Mouse (Mus musculus): ENCODE results near the gene Meis2. TPM values are rescaled to one million over a fixed set of nuclear protein-coding genes. Genes with fewer than 3 reads are reported as not detected.

Meis2 gene
- polyA plus RNA-seq, 2 experiments: 0.69 to 1.5 TPM

DNA sequence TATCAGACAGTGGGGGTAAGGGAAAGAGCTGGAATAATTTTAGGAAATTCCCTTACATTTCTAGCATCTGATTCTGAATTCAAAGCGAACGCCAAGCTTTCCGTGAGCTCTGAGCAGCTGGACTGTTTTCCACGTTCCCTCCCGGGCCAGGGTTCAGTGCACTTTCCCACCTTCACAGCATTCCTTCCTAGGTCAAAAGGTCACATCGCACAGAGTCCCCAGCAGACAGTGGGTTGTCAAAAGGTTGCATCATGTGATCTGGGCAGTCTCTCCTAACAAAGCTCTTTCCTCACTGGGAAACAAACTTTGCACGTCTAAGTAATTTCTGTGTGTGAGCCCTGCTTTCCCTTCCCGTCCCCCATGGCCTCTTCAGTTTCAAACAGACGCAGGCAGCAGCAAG lies 44.6 kb downstream of the Meis2 start:
- no peak overlapping the region for H3K9ac ChIP-seq (replicated peaks)
- H3K9me3 ChIP-seq (ENCODE audit: control insufficient read depth, low read length): no peaks in the 10 kb centered on the region
- ATAC-seq (ENCODE audit: insufficient read depth) (peak; percentile 68; the same call in 1 of the 2 replicates), DNase-seq (ENCODE audit: low read depth in 3 of 3, low spot score in 3 of 3) (peak; percentile 3 to 18 (median 17))
- peak overlapping the region; percentile 44 for H3K4me2 ChIP-seq (ENCODE audit: low read depth)
- H3K27ac ChIP-seq: no peak overlapping the region
- 29% methylated on average over 9 of the region's 9 CpGs for WGBS (ENCODE audit: insufficient replicate concordance)
- H3K36me3 ChIP-seq (replicated peaks; ENCODE audit: control insufficient read depth, insufficient read depth, low read depth): no peaks in the 10 kb centered on the region
- peaks cover 0 to 5% of the 10 kb centered on the region in 2 experiments; a peak in 2 of 4 replicates for H3K4me1 ChIP-seq (replicated peaks; ENCODE audit: control insufficient read depth in 2 of 2, insufficient read depth in 2 of 2, low read length in 1 of 2)
- TF ChIP-seq CTCF (IDR thresholded peaks at IDR 0.05; ENCODE audit: low read depth): no peak
- no peak for TF ChIP-seq EP300 (IDR thresholded peaks at IDR 0.05; ENCODE audit: low read depth)
- H3K27me3 ChIP-seq (ENCODE audit: control insufficient read depth, insufficient read depth, low read length): no peaks in the 10 kb centered on the region
- no peak overlapping the region for H3K4me3 ChIP-seq (ENCODE audit: insufficient read depth in 1 of 2, low read depth in 2 of 2, low read length in 2 of 2)

DNA sequence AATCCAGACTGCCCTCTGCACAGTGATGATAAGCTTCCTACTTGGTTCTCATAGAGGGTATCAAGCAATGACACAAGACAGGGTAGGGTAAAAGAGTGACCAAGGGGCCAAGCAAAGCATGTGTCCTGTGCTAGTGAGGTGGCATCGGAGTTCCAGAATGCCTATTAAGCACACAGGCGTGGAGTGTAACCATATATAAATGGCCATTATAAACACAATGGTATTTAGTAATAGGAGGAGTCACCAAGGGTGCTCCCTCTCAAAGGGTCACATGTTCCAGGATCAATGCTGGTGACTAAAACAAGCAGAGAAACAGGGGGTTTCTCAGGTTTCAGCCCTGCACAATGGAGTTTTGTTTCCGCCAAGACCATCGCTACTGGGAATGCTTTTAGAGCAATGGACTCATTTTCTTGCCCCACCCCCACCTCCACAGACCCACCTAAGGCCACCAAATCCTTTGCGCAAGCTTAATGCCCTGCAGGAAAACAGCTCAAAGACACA lies 45.1 kb downstream of the Meis2 start:
- H3K9me3 ChIP-seq (ENCODE audit: control insufficient read depth, low read length): no peaks in the 10 kb centered on the region
- ATAC-seq (ENCODE audit: insufficient read depth) (no peak), DNase-seq (ENCODE audit: low read depth in 3 of 3, low spot score in 3 of 3) (no peak)
- no peaks in the 10 kb centered on the region for H3K36me3 ChIP-seq (replicated peaks; ENCODE audit: control insufficient read depth, insufficient read depth, low read depth)
- peak overlapping the region; percentile 44 for H3K4me2 ChIP-seq (ENCODE audit: low read depth)
- TF ChIP-seq CTCF (IDR thresholded peaks at IDR 0.05; ENCODE audit: low read depth) (no peak), EP300 (IDR thresholded peaks at IDR 0.05; ENCODE audit: low read depth) (no peak)
- 48% methylated on average over 5 of the region's 5 CpGs for WGBS (ENCODE audit: insufficient replicate concordance)
- H3K4me1 ChIP-seq (replicated peaks; ENCODE audit: control insufficient read depth in 2 of 2, insufficient read depth in 2 of 2, low read length in 1 of 2): peaks cover 0 to 5% of the 10 kb centered on the region in 2 experiments; a peak in 2 of 4 replicates
- H3K27ac ChIP-seq: no peak overlapping the region
- H3K27me3 ChIP-seq (ENCODE audit: control insufficient read depth, insufficient read depth, low read length): no peaks in the 10 kb centered on the region
- H3K4me3 ChIP-seq (ENCODE audit: insufficient read depth in 1 of 2, low read depth in 2 of 2, low read length in 2 of 2): no peak overlapping the region
- no peak overlapping the region for H3K9ac ChIP-seq (replicated peaks)

DNA sequence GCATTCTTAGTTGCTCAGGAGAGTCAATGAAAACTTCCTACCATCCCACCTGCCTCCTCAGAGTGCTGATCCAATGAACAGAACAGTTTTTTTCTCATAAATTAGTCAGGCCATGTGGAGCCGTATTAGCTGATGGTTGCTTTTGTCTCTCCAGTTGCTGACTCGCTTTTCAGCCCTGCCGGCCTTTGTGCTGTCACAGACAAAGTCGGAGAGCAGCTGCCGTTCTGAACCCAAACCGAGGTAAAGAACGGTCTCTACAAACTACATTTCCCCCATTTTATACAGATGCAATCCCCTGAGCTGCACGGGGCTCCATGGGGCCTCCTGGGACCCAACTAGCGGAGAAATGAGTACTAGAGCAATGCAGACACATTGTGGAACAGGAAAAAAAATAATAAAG lies 45.7 kb downstream of the Meis2 start:
- H3K9me3 ChIP-seq (ENCODE audit: control insufficient read depth, low read length): no peaks in the 10 kb centered on the region
- H3K4me3 ChIP-seq (ENCODE audit: insufficient read depth in 1 of 2, low read depth in 2 of 2, low read length in 2 of 2): no peak overlapping the region
- H3K4me1 ChIP-seq (replicated peaks; ENCODE audit: control insufficient read depth in 2 of 2, insufficient read depth in 2 of 2, low read length in 1 of 2): peaks cover 0 to 5% of the 10 kb centered on the region in 2 experiments; a peak in 2 of 4 replicates
- TF ChIP-seq CTCF (IDR thresholded peaks at IDR 0.05; ENCODE audit: low read depth) (no peak), EP300 (IDR thresholded peaks at IDR 0.05; ENCODE audit: low read depth) (no peak)
- H3K27me3 ChIP-seq (ENCODE audit: control insufficient read depth, insufficient read depth, low read length): no peaks in the 10 kb centered on the region
- no peak overlapping the region for H3K4me2 ChIP-seq (ENCODE audit: low read depth)
- no peaks in the 10 kb centered on the region for H3K36me3 ChIP-seq (replicated peaks; ENCODE audit: control insufficient read depth, insufficient read depth, low read depth)
- no peak for ATAC-seq (ENCODE audit: insufficient read depth)
- H3K27ac ChIP-seq: no peak overlapping the region
- H3K9ac ChIP-seq (replicated peaks): no peak overlapping the region
- no peak for DNase-seq (ENCODE audit: low read depth in 3 of 3, low spot score in 3 of 3)
- WGBS (ENCODE audit: insufficient replicate concordance): 55% methylated on average over 9 of the region's 9 CpGs

DNA sequence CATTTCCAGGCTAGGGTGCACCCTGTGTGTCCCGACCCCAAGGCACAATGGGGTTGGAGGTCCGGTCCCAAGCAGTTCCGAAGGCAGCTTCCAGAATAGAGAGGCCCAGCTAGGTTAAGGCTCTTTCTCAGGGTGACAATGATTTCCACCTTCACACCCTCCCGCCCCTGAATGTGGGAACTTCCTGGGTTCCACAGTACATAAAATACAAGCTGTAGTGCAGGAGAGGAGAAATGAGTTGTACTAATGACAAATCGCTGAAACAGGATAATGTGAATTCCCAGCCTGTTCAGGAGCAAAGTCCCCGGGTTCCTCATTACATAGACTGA lies 46.2 kb downstream of the Meis2 start:
- WGBS (ENCODE audit: insufficient replicate concordance): 65% methylated on average over 6 of the region's 6 CpGs
- ATAC-seq (ENCODE audit: insufficient read depth) (no peak), DNase-seq (ENCODE audit: low read depth in 3 of 3, low spot score in 3 of 3) (no peak)
- no peaks in the 10 kb centered on the region for H3K9me3 ChIP-seq (ENCODE audit: control insufficient read depth, low read length)
- peaks cover 0 to 5% of the 10 kb centered on the region in 2 experiments; a peak in 2 of 4 replicates for H3K4me1 ChIP-seq (replicated peaks; ENCODE audit: control insufficient read depth in 2 of 2, insufficient read depth in 2 of 2, low read length in 1 of 2)
- no peak overlapping the region for H3K4me2 ChIP-seq (ENCODE audit: low read depth)
- no peak overlapping the region for H3K9ac ChIP-seq (replicated peaks)
- H3K27ac ChIP-seq: no peak overlapping the region
- TF ChIP-seq EP300 (IDR thresholded peaks at IDR 0.05; ENCODE audit: low read depth): no peak
- H3K36me3 ChIP-seq (replicated peaks; ENCODE audit: control insufficient read depth, insufficient read depth, low read depth): no peaks in the 10 kb centered on the region
- no peaks in the 10 kb centered on the region for H3K27me3 ChIP-seq (ENCODE audit: control insufficient read depth, insufficient read depth, low read length)
- H3K4me3 ChIP-seq (ENCODE audit: insufficient read depth in 1 of 2, low read depth in 2 of 2, low read length in 2 of 2): no peak overlapping the region

DNA sequence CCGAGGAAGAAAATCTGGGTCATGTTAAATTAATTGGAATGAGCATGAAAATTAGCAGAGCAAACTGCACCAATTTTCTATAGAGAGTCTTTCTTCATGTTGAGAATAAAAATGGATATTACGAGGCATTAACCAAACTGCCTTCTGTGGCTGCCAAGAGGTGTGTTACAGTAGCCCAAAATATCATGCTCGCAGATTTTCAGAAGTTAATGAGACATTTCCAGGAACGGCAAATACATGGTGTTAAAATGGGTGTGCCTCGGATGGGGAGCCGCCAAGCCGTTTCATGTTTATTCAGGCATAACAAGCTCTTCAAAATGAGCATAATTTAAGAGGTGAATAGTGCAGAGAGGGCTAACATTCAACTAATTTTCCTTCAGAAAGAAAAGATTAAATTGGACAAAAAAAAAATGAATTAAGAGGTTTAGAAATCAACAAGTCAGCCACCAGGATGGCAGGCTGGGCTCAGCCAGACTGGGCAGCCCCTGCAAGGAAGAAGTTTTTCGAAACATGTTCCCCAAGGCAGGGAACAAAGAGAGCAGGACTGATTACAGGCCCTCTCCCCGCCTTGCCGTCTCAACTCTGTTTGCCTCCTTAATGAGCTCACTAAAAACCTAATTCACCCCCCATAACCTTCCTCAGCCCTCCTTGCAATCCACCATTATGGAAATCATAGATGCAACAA lies 46.7 kb downstream of the Meis2 start:
- Histone ChIP-seq H3K4me2 (ENCODE audit: low read depth) (no peak overlapping the region), H3K9me3 (ENCODE audit: control insufficient read depth, low read length) (no peaks in the 10 kb centered on the region), H3K9ac (replicated peaks) (no peak overlapping the region), H3K27ac (no peak overlapping the region), H3K27me3 (ENCODE audit: control insufficient read depth, insufficient read depth, low read length) (no peaks in the 10 kb centered on the region), H3K4me1 (replicated peaks; ENCODE audit: control insufficient read depth in 2 of 2, insufficient read depth in 2 of 2, low read length in 1 of 2) (peaks cover 0 to 5% of the 10 kb centered on the region in 2 experiments; a peak in 2 of 4 replicates), H3K36me3 (replicated peaks; ENCODE audit: control insufficient read depth, insufficient read depth, low read depth) (no peaks in the 10 kb centered on the region), H3K4me3 (ENCODE audit: insufficient read depth in 1 of 2, low read depth in 2 of 2, low read length in 2 of 2) (no peak overlapping the region)
- TF ChIP-seq EP300 (IDR thresholded peaks at IDR 0.05; ENCODE audit: low read depth): no peak
- no peak for DNase-seq (ENCODE audit: low read depth in 3 of 3, low spot score in 3 of 3)
- 62% methylated on average over 10 of the region's 10 CpGs for WGBS (ENCODE audit: insufficient replicate concordance)
- ATAC-seq (ENCODE audit: insufficient read depth): no peak

All from liver, embryonic 14.5 days (tissue).